Mouse (Mus musculus) CH12.LX (cell line): ENCODE data around the gene Gjc2. TPM values are rescaled to one million over a fixed set of nuclear protein-coding genes. Genes with fewer than 3 reads are reported as not detected.

Source experiments
- DNase-seq: peaks from one replicate; pipeline ENCODE4 v3.0.0-alpha.2; 2013; ENCODE audit errors: extremely low read depth
- H3K27ac ChIP-seq: 2 replicates; pipeline ENCODE4 v1.5.1; 2012; ENCODE audit warnings: low read depth, mild to moderate bottlenecking, control low read depth, moderate library complexity; ENCODE audit not compliant: insufficient read depth
- H3K27me3 ChIP-seq: replicated peaks from 2 replicates; pipeline ENCODE3; 2012; ENCODE audit warnings: inconsistent platforms
- H3K36me3 ChIP-seq, 2 experiments: replicated peaks in 1 of 2; 2 replicates each; pipeline versions ENCODE3 to v1.6.1; 2012; ENCODE audit warnings: inconsistent platforms in 1 of 2, low read length in 1 of 2, mild to moderate bottlenecking in 1 of 2, mixed read lengths in 1 of 2, moderate library complexity in 1 of 2; ENCODE audit not compliant: control insufficient read depth in 1 of 2, insufficient read depth in 1 of 2
- H3K4me1 ChIP-seq, 2 experiments: 2 replicates each; pipeline ENCODE4 v1.6.1; 2012; ENCODE audit warnings: inconsistent platforms in 1 of 2, moderate library complexity in 1 of 2; ENCODE audit not compliant: insufficient read depth in 2 of 2, control insufficient read depth in 1 of 2
- H3K4me2 ChIP-seq: 2 replicates; pipeline ENCODE4 v1.6.1; 2012; ENCODE audit warnings: low read depth, mild to moderate bottlenecking, control low read depth; ENCODE audit not compliant: poor library complexity, insufficient read depth, severe bottlenecking
- H3K4me3 ChIP-seq, 3 experiments: fragments of 150-350 bp in 1 of 3; sonication (generic) in 1 of 3; replicated peaks in 1 of 3; 2 replicates each; pipeline versions ENCODE3 to v1.5.1; 2011 to 2012; ENCODE audit warnings: low read depth in 2 of 3, low read length in 2 of 3, mild to moderate bottlenecking in 2 of 3, moderate library complexity in 2 of 3, control low read depth in 1 of 3, improper control_type of control experiment in 1 of 3, inconsistent platforms in 1 of 3, mixed read lengths in 1 of 3; ENCODE audit not compliant: poor library complexity in 1 of 3
- H3K79me2 ChIP-seq: replicated peaks from 2 replicates; pipeline ENCODE4 v1.6.1; 2012; ENCODE audit warnings: mild to moderate bottlenecking, moderate library complexity; ENCODE audit not compliant: control insufficient read depth, poor library complexity, insufficient read depth, severe bottlenecking; ENCODE audit errors: extremely low read depth
- H3K9ac ChIP-seq: 2 replicates; pipeline ENCODE4 v1.6.1; 2012; ENCODE audit warnings: low read depth, mild to moderate bottlenecking, control low read depth, moderate library complexity; ENCODE audit not compliant: insufficient read depth
- H3K9me3 ChIP-seq: replicated peaks from 2 replicates; pipeline ENCODE3; 2012; ENCODE audit warnings: low read length, inconsistent platforms, mixed read lengths
- CTCF ChIP-seq, 2 experiments: IDR thresholded peaks in 1 of 2; conservative IDR thresholded peaks in 1 of 2; 2 replicates each; pipeline ENCODE4 v1.5.1; 2011 to 2012; ENCODE audit warnings: low read depth in 2 of 2, low read length in 2 of 2, improper control_type of control experiment in 1 of 2, inconsistent platforms in 1 of 2, mild to moderate bottlenecking in 1 of 2, moderate library complexity in 1 of 2
- E2F4 ChIP-seq: IDR thresholded peaks from 2 replicates; pipeline ENCODE4 v1.6.1; 2011; ENCODE audit warnings: low read depth, low read length, improper control_type of control experiment; ENCODE audit not compliant: insufficient replicate concordance
- HCFC1 ChIP-seq: IDR thresholded peaks from 2 replicates; pipeline ENCODE4 v1.6.1; 2012; ENCODE audit warnings: low read depth, mild to moderate bottlenecking, inconsistent platforms, low read length, improper control_type of control experiment
- IRF4 ChIP-seq: IDR thresholded peaks from 2 replicates; pipeline ENCODE4 v1.6.1; 2014; ENCODE audit warnings: low read depth, mild to moderate bottlenecking, inconsistent platforms, low read length, improper control_type of control experiment
- JUN ChIP-seq: IDR thresholded peaks from 2 replicates; pipeline ENCODE4 v1.6.1; 2011; ENCODE audit warnings: low read depth, mild to moderate bottlenecking, low read length, improper control_type of control experiment, moderate library complexity; ENCODE audit not compliant: insufficient read depth
- KAT2A ChIP-seq: IDR thresholded peaks from 2 replicates; pipeline ENCODE4 v1.6.1; 2012; ENCODE audit warnings: low read length, improper control_type of control experiment, inconsistent platforms; ENCODE audit not compliant: insufficient replicate concordance
- MAFK ChIP-seq: IDR thresholded peaks from 2 replicates; pipeline ENCODE4 v1.6.1; 2011; ENCODE audit warnings: low read length, improper control_type of control experiment; ENCODE audit not compliant: insufficient replicate concordance
- MAZ ChIP-seq: IDR thresholded peaks from 2 replicates; pipeline ENCODE4 v1.6.1; 2012; ENCODE audit warnings: low read depth, mild to moderate bottlenecking, inconsistent platforms, low read length, improper control_type of control experiment, moderate library complexity
- MEF2A ChIP-seq: IDR thresholded peaks from 2 replicates; pipeline ENCODE4 v1.6.1; 2014; ENCODE audit warnings: low read depth, mild to moderate bottlenecking, inconsistent platforms, low read length, improper control_type of control experiment, borderline replicate concordance
- MXI1 ChIP-seq: IDR thresholded peaks from 2 replicates; pipeline ENCODE4 v1.6.1; 2011; ENCODE audit warnings: mild to moderate bottlenecking, low read depth, low read length, improper control_type of control experiment
- NELFE ChIP-seq: IDR thresholded peaks from 2 replicates; pipeline ENCODE4 v1.6.1; 2011; ENCODE audit warnings: low read depth, low read length, improper control_type of control experiment
- POLR2A ChIP-seq: IDR thresholded peaks from 2 replicates; pipeline ENCODE4 v1.6.1; 2011; ENCODE audit warnings: low read depth, mild to moderate bottlenecking, improper control_type of control experiment, low read length
- POLR2AphosphoS2 ChIP-seq: IDR thresholded peaks from 2 replicates; pipeline ENCODE4 v1.6.1; 2011; ENCODE audit warnings: low read depth, low read length, improper control_type of control experiment
- SMC3 ChIP-seq: IDR thresholded peaks from 2 replicates; pipeline ENCODE4 v1.6.1; 2011; ENCODE audit warnings: low read depth, low read length, improper control_type of control experiment
- TCF12 ChIP-seq: IDR thresholded peaks from 2 replicates; pipeline ENCODE4 v1.6.1; 2014; ENCODE audit warnings: low read depth, mild to moderate bottlenecking, inconsistent platforms, low read length, improper control_type of control experiment
- ZKSCAN1 ChIP-seq: IDR thresholded peaks from 2 replicates; pipeline ENCODE4 v1.6.1; 2012; ENCODE audit warnings: low read depth, inconsistent platforms, low read length, improper control_type of control experiment, borderline replicate concordance
- ZMIZ1 ChIP-seq: IDR thresholded peaks from 2 replicates; pipeline ENCODE4 v1.6.1; 2012; ENCODE audit warnings: low read depth, mild to moderate bottlenecking, inconsistent platforms, low read length, improper control_type of control experiment
- dilution Hi-C: fragments of 300-500 bp; cut with MboI; formaldehyde crosslinking; loops from 2 replicates; pipeline ENCODE4 v1.14.3; 2020; ENCODE audit warnings: low sequenced_read_pairs; ENCODE audit not compliant: extremely low pct_unique_long_range_greater_than_20kb, extremely low pct_ligation_motif_present
- in situ Hi-C: fragments of 300-500 bp; cut with MboI; formaldehyde crosslinking; loops from 3 replicates; pipeline ENCODE4 v1.14.3; 2019; ENCODE audit warnings: low sequenced_read_pairs, low pct_ligation_motif_present, low pct_unique_long_range_greater_than_20kb, mixed read lengths
- polyA plus RNA-seq: library from polyadenylated mRNA; unstranded; fragments of >175 nt; gene quantifications from 2 replicates; pipeline ENCODE4 v1.2.1, GENCODE M21; 2012; ENCODE audit warnings: low read depth; ENCODE audit not compliant: insufficient read length
- total RNA-seq, 2 experiments: library from RNA; depleted of rRNA; stranded (reverse); fragments of 300-350 nt in 1 of 2; fragments of >200 nt in 1 of 2; gene quantifications; 2 replicates each; pipeline ENCODE4 v1.2.3; 2012 to 2014

Gene Gjc2
- total and polyA plus RNA-seq, 3 experiments: 0.08 to 0.13 TPM; not detected in 1

DNA sequence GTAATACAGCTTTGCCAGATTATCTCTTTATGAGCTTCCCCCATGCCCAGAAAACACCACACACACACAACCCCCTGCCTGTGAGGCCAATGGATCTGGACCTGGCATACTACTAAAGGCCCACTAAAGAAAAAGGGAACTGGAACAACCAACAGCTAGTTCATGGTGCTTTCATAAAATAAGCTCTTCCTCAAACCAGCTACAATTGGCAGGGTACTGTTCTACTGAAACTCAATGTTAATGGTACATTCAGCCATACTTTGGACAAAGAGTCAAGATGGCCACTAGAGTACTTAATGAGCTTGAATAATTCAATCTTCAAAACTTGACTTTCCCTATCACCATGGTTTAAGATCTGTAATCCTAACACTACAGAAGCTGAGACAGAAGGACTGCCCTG, 38.6 kb upstream of the Gjc2 start:
- in situ Hi-C loops: no loop called here
- no peak overlapping the region for H3K4me2 ChIP-seq
- no peaks in the 10 kb centered on the region for H3K27me3 ChIP-seq
- peaks cover 98% of the 10 kb centered on the region for H3K79me2 ChIP-seq
- DNase-seq: peak; percentile 38
- dilution Hi-C loops: no loop called here
- peaks cover 34 to 85% of the 10 kb centered on the region in 2 experiments for H3K36me3 ChIP-seq
- TF ChIP-seq IRF4: 0 out of 2 replicates have a peak, but pooled peaks have one; percentile 31
- TF ChIP-seq POLR2AphosphoS2: no peak
- no peak overlapping the region for H3K4me3 ChIP-seq
- peaks cover 25 to 92% of the 10 kb centered on the region in 2 experiments for H3K4me1 ChIP-seq
- H3K9ac ChIP-seq: no peak overlapping the region
- H3K27ac ChIP-seq: 0 out of 2 replicates have a peak overlapping the region, but pooled peaks have one; percentile 18
- no peaks in the 10 kb centered on the region for H3K9me3 ChIP-seq

DNA sequence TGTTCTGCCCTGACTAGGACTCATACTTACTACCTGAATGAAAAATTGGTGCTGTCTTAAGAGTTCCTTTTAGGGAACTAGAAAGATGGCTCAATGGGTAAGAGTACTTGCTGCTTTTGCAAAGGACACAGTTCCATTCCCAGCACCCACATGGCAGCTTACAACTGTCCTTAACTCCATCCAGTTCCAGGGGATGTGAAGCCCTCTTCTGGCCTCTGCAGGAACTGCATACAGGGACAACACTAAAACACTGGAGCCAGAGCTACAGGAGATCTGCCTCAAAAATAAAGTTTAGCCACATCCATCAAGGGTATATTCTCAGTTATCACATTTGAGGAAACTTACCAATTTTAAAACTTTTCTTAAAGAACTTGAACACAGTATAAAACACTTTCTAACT, 36.1 kb upstream of the Gjc2 start:
- Histone ChIP-seq H3K27me3 (no peaks in the 10 kb centered on the region), H3K4me3 (no peak overlapping the region), H3K36me3 (peaks cover 42 to 97% of the 10 kb centered on the region in 2 experiments), H3K79me2 (peaks cover 98% of the 10 kb centered on the region), H3K4me2 (no peak overlapping the region), H3K9me3 (no peaks in the 10 kb centered on the region), H3K9ac (no peak overlapping the region), H3K27ac (no peak overlapping the region), H3K4me1 (peaks cover 18 to 79% of the 10 kb centered on the region in 2 experiments)
- peak; percentile 69 for DNase-seq
- TF ChIP-seq SMC3: 0 out of 2 replicates have a peak, but pooled peaks have one; percentile 13
- no peak for TF ChIP-seq MAFK
- TF ChIP-seq CTCF (conservative IDR thresholded peaks at IDR 0.05 in 1 of 2, IDR thresholded peaks at IDR 0.05 in 1 of 2; ENCODE audit: low read depth in 2 of 2, low read length in 2 of 2): peak; percentile 55 to 91
- TF ChIP-seq, all 38 proteins: peak for 2
- in situ Hi-C loops: no loop called here
- dilution Hi-C loops: no loop called here

GRCm38 (mm10) chr11:59218389-59218998, 35.5 kb upstream of the Gjc2 start:
- Histone ChIP-seq H3K4me1 (peaks cover 18 to 77% of the 10 kb centered on the region in 2 experiments), H3K9me3 (no peaks in the 10 kb centered on the region), H3K4me3 (no peak overlapping the region), H3K9ac (no peak overlapping the region), H3K27ac (no peak overlapping the region), H3K4me2 (no peak overlapping the region), H3K36me3 (peaks cover 40 to 96% of the 10 kb centered on the region in 2 experiments), H3K79me2 (peaks cover 98% of the 10 kb centered on the region), H3K27me3 (no peaks in the 10 kb centered on the region)
- in situ Hi-C loops (no loop called here), dilution Hi-C loops (no loop called here)
- no peak for TF ChIP-seq KAT2A
- TF ChIP-seq HCFC1: no peak
- TF ChIP-seq E2F4: no peak
- TF ChIP-seq MEF2A: no peak
- no peak for TF ChIP-seq SMC3
- no peak for TF ChIP-seq ZKSCAN1
- TF ChIP-seq POLR2A: no peak
- no peak for TF ChIP-seq MAZ
- no peak for TF ChIP-seq MAFK
- TF ChIP-seq JUN: no peak
- no peak for TF ChIP-seq MXI1
- TF ChIP-seq ZMIZ1: no peak
- TF ChIP-seq TCF12: no peak
- no peak for TF ChIP-seq NELFE
- DNase-seq: no peak
